Mouse (Mus musculus) ES-E14 (cell line): ENCODE results near the gene Adamtsl3.

Experiments used
- CHD2 ChIP-seq: IDR thresholded peaks from 2 replicates; pipeline ENCODE4 v1.6.1; 2014; ENCODE audit warnings: mild to moderate bottlenecking, low read depth, low read length, inconsistent platforms
- HCFC1 ChIP-seq: IDR thresholded peaks from 2 replicates; pipeline ENCODE4 v1.6.1; 2012; ENCODE audit warnings: low read length, inconsistent platforms, borderline replicate concordance; ENCODE audit not compliant: insufficient read depth
- MAFK ChIP-seq: IDR thresholded peaks from 2 replicates; pipeline ENCODE4 v1.6.1; 2014; ENCODE audit warnings: mild to moderate bottlenecking, low read depth, low read length, inconsistent platforms; ENCODE audit not compliant: insufficient read depth
- ZC3H11A ChIP-seq: IDR thresholded peaks from 2 replicates; pipeline ENCODE4 v1.6.1; 2012; ENCODE audit warnings: low read depth, mild to moderate bottlenecking, inconsistent platforms, low read length, borderline replicate concordance
- ZNF384 ChIP-seq: IDR thresholded peaks from 2 replicates; pipeline ENCODE4 v1.6.1; 2012; ENCODE audit warnings: low read depth, low read length, inconsistent platforms

- TF ChIP-seq HCFC1 (no peak), ZC3H11A (no peak), MAFK (no peak), CHD2 (no peak), ZNF384 (no peak)
Measured at GRCm38 (mm10) chr7:82396869-82397268, 61.4 kb downstream of the Adamtsl3 start.
